Mouse (Mus musculus) c-Kit-positive CD71-negative TER-119-negative erythroid progenitor cells, embryonic 14.5 days (primary cell): ENCODE data around the gene Adm2.

Source experiments
- DNase-seq: peaks from one replicate; pipeline ENCODE4 v3.0.0-alpha.2; 2013; ENCODE audit warnings: low read depth

Gene Adm2

GRCm38 (mm10) chr15:89322670-89323522 is at the start of gene Adm2:
Gene Adm2 (plus strand): TSS chr15:89322720.
- DNase-seq = no peak

- DNase-seq = no peak
Measured at GRCm38 (mm10) chr15:89275497-89275896, 47.0 kb upstream of the Adm2 start.

DNA sequence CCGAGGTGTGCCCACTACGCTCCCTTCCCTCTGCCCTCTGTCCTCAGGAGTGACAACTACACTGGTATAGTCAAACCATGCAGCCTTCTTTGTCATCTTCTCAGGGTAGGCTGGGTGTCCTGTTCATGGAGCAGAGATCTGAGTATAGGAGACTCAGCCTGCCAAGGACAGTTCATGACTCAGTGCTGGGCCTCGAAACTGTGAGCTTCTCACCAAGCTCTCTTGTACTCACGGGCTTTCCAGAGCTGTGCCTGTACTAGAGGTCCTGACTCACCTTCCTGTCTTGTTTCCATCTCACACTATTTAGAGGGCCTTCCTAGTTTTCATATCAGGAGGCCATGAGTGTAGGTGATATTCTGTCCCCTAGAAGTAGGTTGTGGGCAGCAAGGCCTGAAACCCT is 45.2 kb upstream of the Adm2 start:
- DNase-seq = no peak

GRCm38 (mm10) chr15:89282546-89282945 is 40.0 kb upstream of the Adm2 start:
- no peak for DNase-seq

- no peak for DNase-seq
Measured at GRCm38 (mm10) chr15:89284094-89284493, 38.4 kb upstream of the Adm2 start.

DNA sequence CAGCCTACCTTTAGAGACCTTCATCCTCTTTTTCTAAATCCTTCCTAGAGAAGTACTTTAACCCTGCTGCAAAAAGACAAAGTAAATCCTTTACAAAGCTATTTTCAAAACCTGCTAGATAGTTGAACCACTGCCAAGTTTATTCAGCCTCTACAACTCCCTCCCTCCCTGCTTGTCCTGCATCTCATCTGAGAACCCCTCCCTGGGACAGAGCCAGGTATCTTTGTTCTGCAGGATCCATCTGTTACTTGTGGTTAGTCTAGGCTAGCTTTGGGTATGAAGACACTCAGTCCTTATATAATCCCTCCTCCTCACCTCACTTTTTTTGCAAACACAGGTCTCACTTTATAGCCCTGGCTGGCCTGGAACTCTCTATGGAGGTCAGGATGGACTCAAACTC is 37.5 kb upstream of the Adm2 start:
- DNase-seq = no peak

DNA sequence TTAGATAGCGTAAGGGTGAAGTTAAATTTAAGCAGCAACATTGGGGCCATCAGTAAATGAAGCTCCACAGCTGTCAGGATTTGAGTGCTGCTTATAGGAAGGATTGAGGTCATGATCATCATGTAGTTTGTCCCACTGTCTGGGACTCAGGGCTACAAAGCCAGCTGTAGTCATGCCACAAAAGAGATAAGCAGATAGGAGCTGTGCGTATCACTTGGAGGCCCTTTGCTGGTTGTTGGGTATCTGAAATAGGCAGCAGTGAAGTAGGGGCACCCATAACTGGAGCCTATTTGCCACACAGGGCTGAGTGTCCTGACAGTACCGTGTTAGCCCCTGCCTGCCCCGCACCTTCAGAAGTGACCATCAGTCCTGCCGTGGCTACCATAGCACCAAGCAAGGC is 37.0 kb upstream of the Adm2 start:
- DNase-seq = no peak

- no peak for DNase-seq
Measured at GRCm38 (mm10) chr15:89286114-89286513, 36.4 kb upstream of the Adm2 start.

DNA sequence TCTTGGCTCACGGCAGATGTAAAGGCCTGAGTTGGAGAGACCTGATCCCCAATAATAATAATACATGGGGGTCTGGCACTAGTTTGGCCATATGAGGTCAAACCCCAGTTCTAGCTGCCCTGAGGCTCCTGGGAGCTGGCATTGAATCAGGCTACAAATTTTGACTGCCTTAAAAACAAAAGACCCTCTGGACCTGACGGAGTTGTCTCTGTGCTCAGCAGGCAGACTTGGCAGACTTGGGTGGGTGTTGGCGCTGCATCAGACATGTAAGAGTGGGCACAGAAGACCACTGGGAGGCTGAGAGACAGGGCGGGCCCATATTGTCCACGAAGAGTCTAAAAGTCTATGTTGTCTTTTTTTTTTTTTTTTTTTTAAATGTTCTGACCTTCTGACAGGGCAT is 35.9 kb upstream of the Adm2 start:
- no peak for DNase-seq

GRCm38 (mm10) chr15:89288227-89288767 is 34.2 kb upstream of the Adm2 start:
- DNase-seq = no peak

DNA sequence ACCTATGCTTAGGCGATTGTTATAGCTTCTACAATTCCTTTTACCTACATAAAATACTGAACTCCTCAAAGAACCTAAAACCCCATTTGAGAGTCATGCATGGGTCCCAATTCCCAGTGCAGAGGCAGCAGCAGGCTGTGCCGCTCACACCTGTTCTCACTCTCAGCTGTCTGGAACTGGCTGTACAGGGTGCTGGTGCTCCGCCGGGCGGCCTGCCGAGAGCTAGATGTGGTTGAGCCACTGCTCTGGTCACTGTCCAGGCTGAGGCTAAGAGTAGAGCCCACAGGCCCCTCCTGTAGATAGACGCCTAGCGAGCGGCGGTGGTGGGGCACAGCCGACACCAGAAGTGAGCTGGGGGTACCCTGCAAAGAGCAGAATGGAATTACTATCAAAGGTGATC is 33.1 kb upstream of the Adm2 start:
- no peak for DNase-seq

- no peak for DNase-seq
Measured at GRCm38 (mm10) chr15:89291521-89291920, 31.0 kb upstream of the Adm2 start.

GRCm38 (mm10) chr15:89292795-89293194 is 29.7 kb upstream of the Adm2 start:
- no peak for DNase-seq

- no peak for DNase-seq
Measured at GRCm38 (mm10) chr15:89293778-89294177, 28.7 kb upstream of the Adm2 start.

DNA sequence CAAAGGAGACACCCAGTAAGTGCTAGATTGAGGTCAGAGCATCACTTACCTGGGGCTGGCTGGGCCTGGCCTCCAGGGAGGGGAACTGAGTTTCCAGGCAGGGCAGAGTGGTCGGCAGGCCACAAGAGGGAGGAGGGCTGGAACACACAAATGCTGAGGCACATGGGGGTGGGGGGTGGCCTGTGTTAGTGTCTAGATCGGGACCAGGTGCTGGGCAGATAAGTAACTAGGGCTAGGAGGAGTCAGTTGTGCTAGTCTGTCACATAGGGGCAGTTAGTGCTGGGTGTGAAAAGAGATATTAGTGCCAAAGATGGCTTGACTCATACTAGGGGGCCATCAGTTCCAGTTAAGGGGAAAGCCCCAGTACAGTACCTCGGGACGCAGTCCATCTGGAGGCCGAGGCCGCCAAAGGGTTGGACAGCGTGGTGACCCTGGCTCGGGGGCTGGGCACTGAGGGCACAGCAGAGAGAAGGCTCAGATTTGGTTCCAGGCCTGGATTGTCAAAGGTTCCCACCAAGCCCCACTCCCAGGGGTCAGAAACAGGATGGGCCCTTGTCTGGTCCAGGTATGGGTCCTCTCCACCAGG is 26.8 kb upstream of the Adm2 start:
- DNase-seq = no peak

DNA sequence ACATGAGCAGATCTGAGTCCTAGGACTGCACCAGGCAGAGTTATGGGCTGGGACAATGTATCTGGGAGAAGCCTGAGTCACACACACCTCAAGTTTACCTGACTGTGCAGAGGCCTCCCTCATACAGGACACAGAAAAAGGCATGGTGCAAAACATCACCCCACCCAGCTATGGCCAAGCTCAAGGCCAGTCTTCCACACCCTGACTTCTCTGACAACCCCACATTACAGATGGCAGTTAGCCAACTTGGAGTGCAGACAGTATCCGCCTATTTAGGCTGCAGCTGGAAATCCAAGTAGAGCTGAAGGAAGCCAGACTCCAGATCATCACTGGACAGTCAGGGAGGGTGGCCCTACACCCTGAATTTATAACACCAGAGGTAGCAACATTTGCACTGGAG is 26.1 kb upstream of the Adm2 start:
- no peak for DNase-seq

GRCm38 (mm10) chr15:89297695-89298094 is 24.8 kb upstream of the Adm2 start:
- DNase-seq = no peak

DNA sequence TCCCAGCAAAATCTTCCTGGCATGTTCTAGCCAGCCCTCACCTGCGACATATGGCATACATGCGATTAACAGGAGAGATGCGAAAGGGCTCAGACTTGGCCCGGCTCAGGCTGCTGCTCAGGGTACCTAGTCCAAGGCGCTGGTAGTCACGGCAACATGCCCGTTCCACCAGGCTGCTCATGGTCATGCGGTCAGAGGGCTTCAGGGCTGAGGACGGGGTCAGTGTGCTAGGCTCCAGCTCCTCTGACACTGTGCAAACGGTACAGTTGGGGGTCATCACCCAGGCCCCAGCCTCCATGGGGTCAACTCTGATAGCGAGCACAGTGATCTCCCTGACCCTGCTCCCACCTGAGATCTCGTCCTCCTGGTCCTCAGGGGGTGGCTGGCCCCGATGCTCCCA is 22.3 kb upstream of the Adm2 start:
- DNase-seq = no peak

- DNase-seq = no peak
Measured at GRCm38 (mm10) chr15:89300600-89300999, 21.9 kb upstream of the Adm2 start.

GRCm38 (mm10) chr15:89305966-89306365 is 16.6 kb upstream of the Adm2 start:
- DNase-seq = no peak

DNA sequence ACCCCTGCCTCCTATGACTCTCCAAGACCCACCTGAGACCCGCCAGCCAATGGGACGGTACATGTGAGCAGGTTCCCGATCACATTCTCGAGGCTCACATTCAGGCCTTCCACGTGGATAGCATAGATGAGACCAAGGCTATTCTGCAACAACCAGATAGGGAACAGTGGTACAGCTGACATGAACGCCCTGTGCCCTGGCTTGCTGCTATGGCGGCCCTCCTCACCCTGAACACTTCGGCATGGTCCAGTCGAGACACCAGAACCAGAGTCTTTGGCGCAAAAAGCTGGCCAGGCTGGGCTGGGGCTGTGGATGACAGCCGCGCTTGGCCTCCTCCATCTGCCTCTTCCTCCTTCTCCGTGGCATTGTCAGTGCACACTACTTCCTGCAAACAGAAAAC is 15.1 kb upstream of the Adm2 start:
- no peak for DNase-seq

GRCm38 (mm10) chr15:89308406-89309139 is 13.9 kb upstream of the Adm2 start:
- no peak for DNase-seq

DNA sequence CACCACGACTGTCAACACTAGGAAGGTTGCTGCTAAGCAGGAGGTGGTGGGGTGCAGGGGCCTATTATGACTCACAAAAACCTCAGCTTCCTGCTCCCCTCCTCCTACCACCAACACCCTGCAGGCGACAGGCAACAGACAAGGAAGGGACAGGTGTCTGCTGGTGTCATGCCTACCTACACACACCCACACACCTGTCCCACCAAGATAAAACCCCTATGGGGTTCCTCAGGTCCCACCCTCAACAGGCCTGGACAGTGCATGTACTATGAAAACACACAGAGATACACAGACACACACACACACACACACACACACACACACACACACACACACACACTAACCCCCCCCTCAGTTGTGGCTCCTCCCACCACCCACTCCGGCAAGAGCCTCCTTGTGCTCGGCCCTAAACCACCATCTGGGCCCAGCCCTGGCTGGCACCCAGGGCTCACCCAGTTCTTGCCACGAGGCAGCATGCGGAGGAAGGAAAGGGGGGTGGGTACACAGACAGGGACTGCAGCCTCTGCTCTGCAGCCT is 12.5 kb upstream of the Adm2 start:
- DNase-seq = no peak
